Mouse (Mus musculus) CD4-positive helper T cell, adult 2 months (primary cell): ENCODE results near the gene Ovol1.

Experiments
- DNase-seq: peaks from one replicate; pipeline ENCODE4 v3.0.0-alpha.2; 2012; ENCODE audit warnings: low read depth, missing footprints, low spot score

Gene Ovol1

GRCm38 (mm10) chr19:5560457-5561041 lies at the start of gene Ovol1:
Ovol1 (minus strand) TSS chr19:5560646.
- DNase-seq: peak; percentile 25

GRCm38 (mm10) chr19:5609547-5610404 lies 49.3 kb upstream of the Ovol1 start, which contains the start of gene Kat5:
Kat5 (minus strand) TSS chr19:5610237.
- DNase-seq: peak; percentile 93

DNA sequence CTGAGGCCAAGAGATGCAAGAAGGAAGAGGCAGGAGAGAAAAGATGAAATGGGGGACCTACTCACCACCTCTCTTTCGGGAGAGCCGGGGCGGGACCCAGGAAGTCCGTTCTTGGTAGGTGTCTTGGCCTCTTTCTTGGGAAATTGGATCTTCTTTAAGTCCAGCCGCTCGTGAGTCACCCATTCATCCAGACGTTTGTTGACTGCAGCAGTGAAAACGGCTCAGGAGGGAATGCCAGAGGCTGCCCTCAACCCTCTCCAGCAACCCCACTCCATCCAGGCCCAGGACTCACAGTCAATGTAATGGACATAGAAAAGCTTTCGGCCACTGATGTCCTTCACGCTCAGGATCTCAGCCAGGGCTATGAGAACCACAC lies 48.7 kb upstream of the Ovol1 start:
- no peak for DNase-seq

- no peak for DNase-seq
Observed at GRCm38 (mm10) chr19:5608707-5609106, 48.3 kb upstream of the Ovol1 start.

DNA sequence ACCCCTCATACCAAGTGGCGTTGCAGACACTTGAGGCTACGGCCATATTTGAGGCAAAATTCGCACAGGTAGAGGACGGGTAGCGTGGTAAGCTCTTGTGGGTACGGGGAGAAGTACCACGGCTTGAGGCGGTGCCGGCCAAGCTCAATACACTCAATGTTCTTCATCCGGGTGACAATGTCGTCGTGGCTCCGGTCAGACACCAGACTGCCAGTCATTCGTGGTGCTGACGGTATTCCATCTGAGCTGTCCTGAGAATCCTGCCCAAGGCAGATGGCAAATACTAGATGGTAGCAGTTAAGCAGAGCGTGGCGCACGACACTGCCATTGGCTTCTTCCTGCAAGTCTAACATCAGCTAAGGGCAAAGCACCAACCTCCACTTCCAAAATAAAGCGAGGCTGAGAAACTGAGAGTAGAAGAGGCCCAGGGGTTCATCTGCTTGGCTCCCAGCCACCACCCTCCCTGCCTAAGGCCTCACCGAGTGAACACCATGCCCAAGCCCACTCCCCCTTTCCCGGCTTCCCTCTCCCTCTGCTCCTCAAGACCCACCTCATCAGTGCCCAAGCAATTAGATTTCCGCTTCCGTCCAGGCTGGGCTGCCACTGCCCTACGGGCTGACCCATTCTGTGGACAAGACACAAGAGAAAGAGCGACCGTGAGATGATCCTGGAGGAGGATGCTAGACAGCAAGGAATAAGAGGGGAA lies 47.4 kb upstream of the Ovol1 start:
- no peak for DNase-seq

- DNase-seq: no peak
Observed at GRCm38 (mm10) chr19:5606196-5606595, 45.8 kb upstream of the Ovol1 start.

GRCm38 (mm10) chr19:5605126-5605525 lies 44.7 kb upstream of the Ovol1 start:
- no peak for DNase-seq

DNA sequence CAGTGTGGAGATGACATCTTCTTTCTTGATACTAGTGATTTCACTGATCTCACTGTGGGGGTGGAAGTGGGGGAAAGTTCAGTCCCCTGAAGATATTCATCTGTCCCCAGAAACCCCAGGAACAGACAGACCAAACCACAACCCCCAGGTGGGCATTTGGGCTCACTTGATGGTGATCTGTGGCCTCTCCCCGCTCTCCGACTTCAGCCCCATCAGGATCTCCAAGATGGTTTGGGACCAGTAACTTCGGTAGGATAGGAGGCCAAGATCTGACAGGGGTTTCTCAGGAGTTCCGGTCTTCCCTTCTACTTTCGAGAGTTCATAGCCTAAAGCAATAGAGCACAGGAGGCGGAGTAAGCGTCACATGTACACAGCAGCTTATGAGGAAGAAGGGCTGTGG lies 43.2 kb upstream of the Ovol1 start:
- DNase-seq: no peak

DNA sequence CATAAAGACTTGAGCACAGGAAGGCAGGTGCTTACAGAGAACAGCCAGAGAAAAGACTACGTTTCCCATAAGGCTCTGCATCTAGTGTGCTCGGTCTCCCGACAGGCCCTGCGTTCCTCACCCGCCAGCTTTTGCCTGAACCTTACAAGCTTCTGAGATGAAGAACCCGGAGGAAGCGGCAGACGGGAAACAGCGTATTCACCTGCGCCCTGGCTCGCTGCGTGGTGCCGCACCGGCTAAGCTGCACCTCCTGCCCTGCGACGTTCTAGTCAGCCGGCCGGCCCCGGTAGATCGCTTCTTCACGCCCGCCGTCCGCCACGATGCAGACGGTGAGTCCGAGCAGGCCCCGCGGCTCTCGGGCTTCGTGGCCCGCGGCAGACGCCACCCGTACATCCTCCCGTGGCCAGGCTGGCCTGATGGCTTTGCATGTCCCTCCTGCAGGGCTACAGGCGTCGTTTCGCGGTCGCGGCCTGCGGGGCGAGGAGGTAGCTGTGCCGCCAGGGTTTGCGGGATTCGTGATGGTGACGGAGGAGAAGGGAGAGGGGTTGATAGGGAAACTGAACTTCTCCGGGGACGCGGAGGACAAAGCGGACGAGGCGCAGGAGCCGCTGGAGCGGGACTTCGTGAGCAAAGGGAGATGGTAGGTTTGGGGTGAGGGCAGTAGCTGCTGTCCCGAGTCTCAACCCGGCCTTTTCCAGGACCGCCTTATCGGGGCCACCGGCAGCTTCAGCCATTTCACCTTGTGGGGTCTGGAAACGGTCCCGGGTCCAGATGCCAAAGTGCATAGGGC lies 41.5 kb upstream of the Ovol1 start, which contains the start of gene Rnaseh2c:
TSS of gene Rnaseh2c (plus strand) at position 122 of the 790 bp plus-strand sequence.
- DNase-seq: peak; percentile 89

DNA sequence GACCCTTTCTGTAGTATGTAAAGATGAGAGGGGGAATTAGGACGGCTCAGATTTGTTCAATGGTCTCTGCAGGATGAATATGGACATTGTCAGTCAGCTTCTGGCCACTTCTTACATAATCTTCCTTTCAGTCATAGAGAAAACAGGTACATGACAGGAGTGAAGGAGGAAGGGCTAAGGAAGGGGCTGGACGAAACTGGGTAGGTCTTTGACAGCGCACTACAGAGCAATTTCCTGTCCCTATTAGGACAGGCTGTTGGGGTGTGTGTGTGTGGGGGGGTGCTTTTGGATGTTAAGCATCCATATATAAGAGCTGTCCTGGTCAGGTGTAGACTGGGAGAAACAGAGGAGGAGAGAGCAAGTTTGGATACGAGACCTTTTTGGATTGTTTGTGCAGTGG lies 38.8 kb upstream of the Ovol1 start:
- no peak for DNase-seq

DNA sequence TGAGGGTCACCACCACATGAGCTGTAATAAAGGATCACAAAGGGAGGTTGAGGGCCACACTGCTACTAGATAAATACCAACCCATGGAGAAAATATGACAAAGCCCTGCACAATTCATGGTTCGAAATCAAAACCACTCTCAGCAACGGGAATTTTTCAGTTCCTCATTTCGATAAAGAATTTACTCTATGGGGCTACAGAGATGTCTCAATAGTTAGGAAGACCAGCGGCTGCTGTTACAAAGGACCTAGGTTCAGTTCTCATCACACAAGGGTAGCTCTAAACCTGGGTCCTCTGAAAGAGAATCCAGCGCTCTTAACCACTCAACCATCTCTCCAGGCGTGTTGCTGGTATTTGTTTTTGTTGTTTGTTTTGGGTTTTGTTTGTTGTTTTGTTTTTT lies 31.4 kb upstream of the Ovol1 start:
- no peak for DNase-seq

GRCm38 (mm10) chr19:5589159-5589558 lies 28.7 kb upstream of the Ovol1 start:
- DNase-seq: no peak

GRCm38 (mm10) chr19:5581995-5582394 lies 21.5 kb upstream of the Ovol1 start:
- no peak for DNase-seq

DNA sequence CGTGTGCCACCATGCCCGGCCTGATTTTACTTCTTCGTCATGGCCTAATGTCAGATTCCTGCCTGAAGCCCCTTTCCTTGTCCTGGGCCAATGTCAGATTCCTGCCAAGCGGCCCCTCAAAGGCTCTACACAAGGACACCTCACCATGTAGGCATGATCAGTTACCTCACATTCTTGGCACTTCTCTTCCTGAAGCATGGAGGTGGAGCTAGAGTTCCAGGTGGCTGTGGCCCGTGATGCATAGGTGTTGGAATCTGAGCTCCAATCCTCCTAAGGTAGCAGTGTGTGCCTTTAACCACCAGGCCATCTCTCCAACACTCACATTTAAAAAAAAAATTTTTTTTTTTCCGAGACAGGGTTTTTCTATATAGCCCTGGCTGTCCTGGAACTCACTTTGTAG lies 20.3 kb upstream of the Ovol1 start:
- no peak for DNase-seq

DNA sequence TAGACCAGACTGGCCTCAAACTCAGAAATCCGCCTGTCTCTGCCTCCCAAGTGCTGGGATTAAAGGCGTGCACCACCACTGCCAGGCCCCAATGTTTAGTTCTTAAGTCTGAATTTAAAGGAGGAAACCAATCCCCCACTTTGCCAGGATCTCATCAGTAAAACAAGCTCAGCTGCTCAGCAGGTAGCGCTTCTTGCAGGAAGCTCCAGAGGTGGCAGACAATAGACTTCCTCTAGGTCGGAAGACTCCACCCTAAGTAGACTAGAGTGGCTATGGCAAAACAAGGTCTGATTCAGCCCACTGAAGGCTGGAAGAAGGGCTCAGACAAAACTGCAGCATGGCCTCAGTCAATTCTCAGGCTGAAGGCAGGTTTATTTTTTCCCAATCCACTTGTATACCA lies 19.5 kb upstream of the Ovol1 start:
- no peak for DNase-seq

DNA sequence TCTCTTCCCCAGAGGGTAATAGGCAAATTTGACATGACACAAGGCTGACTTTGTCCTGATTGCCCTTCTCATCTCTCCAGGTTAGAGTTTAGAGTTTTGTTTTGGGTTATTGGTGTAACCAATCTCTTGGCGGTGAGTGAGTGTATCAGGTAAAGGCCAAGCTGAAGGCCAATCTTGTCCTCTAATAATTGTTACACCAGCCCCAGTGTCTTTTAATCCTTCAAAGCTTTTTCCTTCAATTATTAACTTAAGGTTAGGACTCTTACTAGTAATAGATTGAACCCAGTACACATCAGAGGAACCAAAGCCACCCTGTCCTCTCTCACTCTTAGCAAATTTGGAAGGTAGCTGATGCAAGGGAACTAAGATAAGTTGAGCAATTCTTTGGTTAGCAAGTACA lies 14.9 kb upstream of the Ovol1 start:
- DNase-seq: no peak

DNA sequence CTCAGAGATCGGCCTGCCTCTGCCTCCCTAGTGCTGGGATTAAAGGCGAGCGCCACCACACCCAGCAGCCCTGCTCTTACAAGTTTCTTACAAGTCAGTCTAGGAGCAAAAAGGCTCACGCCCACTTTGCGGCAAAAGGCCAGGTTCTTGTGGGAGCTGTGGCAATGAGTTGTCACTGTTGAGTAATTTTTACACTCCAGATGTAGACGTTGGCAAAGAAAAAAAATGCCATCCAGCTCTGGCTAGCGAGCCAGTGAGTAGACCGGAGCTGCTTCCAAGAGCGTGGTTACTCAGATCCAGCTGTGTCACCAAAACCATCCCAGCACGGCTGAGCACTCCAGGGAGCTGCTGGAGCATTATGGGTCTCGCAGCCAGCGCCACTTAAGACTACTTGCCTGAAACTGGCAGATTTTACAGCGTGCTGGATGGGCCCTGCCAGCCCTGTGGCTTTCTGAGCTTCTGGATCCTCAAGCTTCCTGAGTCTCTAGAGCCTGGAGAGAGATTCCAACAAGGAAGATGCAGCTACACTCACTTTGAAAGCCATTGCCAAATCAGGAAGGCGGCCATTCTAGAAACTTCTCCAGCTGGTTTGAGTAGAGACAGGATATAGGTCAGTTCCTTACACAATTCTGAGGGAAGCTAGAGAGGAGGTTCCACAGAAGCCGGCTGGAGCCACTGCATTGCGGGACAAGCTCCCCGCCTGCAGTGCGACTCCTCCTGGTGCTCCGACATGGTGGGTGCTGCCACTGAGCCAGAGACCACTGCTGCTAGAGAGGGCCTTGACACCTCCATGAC lies 12.1 kb upstream of the Ovol1 start:
- DNase-seq: peak; percentile 39

- DNase-seq: peak; percentile 70
Observed at GRCm38 (mm10) chr19:5571831-5572230, 11.4 kb upstream of the Ovol1 start.

DNA sequence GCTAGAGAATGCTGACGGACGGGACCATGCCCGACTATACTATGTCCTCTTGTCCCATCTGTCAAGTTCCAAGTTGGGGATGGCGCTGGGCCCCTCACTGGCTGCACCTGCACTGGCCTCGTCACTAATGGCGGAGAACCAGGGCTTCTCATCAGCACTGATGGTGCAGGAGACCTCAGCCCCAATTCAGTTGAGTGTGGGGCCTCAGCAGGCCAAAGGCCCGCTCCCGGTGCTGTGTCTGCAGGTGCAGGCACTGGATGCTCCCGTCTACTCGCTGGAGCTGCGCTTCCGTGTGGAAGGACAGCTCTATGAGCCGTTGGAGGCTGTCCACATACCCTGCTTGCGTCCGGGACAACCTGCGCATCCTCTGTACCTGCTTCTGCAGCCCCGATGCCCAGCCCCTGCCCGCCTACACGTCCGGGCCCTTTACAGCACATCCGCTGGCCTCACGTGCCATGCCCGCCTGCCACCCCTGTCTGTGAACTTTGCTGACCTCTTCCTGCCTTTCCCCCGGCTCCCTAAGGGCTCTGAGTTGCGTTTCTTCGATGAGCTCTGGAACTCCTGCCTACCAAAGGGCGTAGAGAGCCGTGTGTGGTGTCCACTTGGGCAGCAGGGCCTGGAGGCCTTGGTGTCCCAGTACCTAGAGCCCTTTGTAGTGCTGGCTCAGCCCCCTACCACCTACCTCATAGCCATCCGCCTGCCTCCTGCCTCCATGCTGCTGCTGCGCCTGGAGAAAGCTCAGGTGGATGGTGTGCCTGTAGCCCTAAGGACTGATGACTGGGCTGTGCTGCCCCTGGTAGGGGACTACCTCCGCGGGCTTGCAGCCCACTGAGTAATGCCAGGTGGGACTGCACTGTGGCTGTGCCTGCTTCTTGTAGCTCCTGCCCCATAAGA lies 10.2 kb upstream of the Ovol1 start:
- no peak for DNase-seq

DNA sequence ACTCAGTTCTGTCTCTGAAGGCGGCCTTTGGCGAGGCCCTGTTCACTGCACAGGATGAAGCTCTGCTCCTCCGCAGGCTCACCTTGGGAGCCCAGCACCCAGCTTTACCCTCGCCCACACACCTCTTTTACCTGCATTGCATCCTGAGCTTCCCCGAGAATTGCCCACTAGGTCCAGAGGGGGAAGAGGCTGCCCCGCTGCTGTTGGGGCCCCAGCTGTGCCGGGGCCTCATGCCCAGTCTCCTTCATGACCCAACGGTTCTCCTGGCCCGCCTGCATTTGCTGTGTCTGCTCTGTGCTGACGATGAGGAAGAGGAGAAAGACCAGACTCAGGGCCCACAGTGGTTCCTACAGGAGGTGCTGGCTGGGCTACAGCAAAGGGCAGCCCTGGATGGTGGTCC lies 9.1 kb upstream of the Ovol1 start:
- DNase-seq: no peak
